Mouse (Mus musculus): Measurements from ENCODE around the gene Pskh1. TPM values are rescaled to one million over a fixed set of nuclear protein-coding genes. Genes with fewer than 3 reads are reported as not detected.
A peak's percentile ranks its signal among the peaks of the same experiment; 100 is the strongest.

Pskh1 gene
- total RNA-seq, 4 experiments from 2014 or later = 8.5 to 11.2 (median 9.1) TPM

DNA sequence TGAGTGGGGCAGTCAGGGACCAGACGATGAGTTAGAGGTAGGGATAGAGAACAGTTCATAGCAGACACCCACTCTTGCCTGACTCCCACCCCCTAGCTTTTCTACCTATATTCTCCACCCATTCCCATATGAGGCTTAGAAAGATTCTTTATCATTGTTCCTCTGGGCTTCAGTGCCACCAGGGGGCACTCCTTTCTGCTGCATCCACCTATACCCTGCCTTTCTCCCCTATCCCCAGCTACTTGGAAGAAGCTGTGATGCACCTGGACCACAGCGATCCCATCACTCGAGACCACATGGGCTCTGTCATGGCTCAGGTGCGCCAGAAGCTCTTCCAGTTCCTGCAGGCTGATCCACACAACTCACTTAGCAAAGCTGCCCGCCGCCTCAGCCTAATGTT lies 7.8 kb upstream of the Pskh1 start:
- no peak for DNase-seq (ENCODE audit: low spot score in 2 of 2)

DNA sequence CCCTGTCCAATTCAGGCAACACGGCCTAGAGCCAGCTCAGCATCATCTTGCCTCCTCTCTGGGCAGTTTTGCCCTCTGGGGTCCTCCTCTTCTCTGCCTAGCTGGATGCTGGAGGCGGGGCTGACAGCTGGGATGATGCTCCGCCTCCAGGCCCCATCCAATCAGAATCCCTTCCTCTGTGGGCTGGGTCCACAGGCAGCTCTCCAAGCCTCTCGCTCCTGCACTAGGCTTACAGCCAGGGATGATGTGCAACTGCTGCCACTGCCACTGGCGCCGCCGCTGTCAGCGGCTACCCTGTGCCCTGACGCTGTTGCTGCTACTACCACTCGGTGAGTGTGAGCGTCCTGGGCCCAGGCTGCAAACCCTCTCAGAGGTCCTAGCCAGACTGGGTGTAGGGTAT lies 6.9 kb upstream of the Pskh1 start, which contains the start of gene Nrn1l:
TSS of gene Nrn1l (plus strand) at position 229 of the 400 bp plus-strand sequence.
- DNase-seq (ENCODE audit: low spot score in 2 of 2) = peak; percentile 59 to 88

GRCm38 (mm10) chr8:105897801-105898480 lies 2.3 kb upstream of the Pskh1 start:
- DNase-seq (ENCODE audit: low spot score in 2 of 2) = no peak

GRCm38 (mm10) chr8:105900941-105901616 lies 838 bp downstream of the Pskh1 start:
- no peak for DNase-seq (ENCODE audit: low spot score in 2 of 2)

GRCm38 (mm10) chr8:105919390-105919789 lies 19.1 kb downstream of the Pskh1 start:
- no peak for DNase-seq (ENCODE audit: low spot score in 2 of 2)

GRCm38 (mm10) chr8:105925123-105925522 lies 24.9 kb downstream of the Pskh1 start:
- peak in 1 of 2 experiments; percentile 73 for DNase-seq (ENCODE audit: low spot score in 2 of 2)

DNA sequence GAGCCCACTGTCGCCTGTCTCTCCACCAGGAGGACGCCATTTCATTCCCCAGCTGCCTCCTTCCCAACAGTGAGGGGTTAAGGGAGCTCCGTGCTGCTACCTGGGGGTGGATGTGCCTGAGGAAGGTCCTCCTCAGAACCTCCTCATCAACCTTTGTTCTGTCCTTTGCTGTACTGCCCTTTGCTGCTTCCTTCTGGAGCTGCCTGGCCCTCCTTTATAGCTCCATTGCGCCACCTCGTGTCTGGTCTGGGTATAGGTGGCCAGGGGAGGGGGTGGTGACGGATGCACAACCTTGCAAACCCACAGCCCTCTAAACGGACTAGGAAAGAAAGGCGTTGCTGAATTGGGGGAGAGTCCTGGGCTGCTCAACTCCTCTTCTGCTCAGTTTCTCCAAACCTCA lies 30.4 kb downstream of the Pskh1 start:
- peak in 1 of 2 experiments; percentile 84 for DNase-seq (ENCODE audit: low spot score in 2 of 2)

DNA sequence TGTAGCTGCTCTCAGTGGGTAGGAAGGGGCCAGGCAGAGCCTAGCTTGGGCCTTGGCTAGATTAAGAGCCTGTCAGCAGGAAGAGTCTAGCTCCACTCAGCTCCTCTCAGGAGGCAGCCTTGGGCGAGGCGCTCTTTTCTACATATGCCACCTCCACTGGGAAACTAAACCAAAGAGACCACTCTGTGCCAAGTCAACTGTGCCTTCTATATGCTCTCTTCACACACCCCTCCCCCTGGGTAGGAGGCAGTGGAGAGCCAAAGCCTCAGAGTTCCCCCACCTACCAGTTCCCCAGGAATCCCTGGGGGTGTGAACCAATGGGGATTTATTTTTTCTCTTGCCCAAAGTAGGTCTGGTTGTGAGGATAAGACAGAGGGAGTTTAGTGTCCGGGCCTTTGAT lies 31.0 kb downstream of the Pskh1 start:
- peak in 1 of 2 experiments; percentile 80 for DNase-seq (ENCODE audit: low spot score in 2 of 2)

DNA sequence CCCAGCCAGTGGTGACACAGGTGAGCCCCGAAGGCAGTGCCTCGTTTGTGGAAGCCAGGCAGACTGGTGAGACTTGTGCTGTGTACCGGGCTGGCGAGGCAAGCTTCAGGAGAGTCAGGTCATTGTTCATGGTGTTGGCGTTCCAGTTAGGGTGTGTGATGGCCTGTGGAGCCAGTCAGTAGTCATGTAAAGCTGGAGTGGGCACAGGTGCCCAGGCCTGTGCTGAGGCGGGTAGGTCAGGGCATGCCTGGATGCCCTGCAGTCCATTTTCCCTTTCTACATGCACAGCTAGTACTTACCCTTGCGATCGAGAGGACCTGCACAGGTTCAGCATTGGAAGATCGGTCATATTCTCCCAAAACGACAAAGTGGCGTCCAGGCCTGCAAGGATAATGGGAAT lies 32.3 kb downstream of the Pskh1 start:
- no peak for DNase-seq (ENCODE audit: low spot score in 2 of 2)

DNA sequence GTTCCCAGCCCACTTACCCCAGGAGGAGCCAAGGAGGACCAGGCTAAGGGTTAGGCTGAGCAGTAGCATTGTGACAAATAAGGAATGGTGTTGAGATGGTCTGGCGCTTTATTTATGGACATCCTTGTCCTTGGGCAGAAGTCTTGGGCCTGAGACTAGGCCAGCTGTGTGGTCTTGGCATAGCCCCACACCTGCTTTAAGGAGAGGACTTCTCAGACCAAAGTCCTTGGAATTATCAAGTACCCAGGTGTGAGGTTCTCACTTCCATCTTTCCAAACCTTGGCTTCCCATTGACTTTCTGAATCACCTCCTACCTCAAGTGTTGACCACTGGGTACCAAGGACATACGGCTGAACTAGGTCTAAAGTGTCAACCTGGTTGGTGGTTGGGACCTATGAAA lies 33.5 kb downstream of the Pskh1 start, which contains the start of gene Ctrl:
TSS of gene Ctrl (minus strand) at position 101 of the 400 bp plus-strand sequence.
- no peak for DNase-seq (ENCODE audit: low spot score in 2 of 2)

GRCm38 (mm10) chr8:105935105-105935504 lies 34.9 kb downstream of the Pskh1 start:
- no peak for DNase-seq (ENCODE audit: low spot score in 2 of 2)

- no peak for DNase-seq (ENCODE audit: low spot score in 2 of 2)
Observed at GRCm38 (mm10) chr8:105935863-105936603, 35.8 kb downstream of the Pskh1 start.

GRCm38 (mm10) chr8:105936866-105937475 lies 36.7 kb downstream of the Pskh1 start:
- peak; percentile 71 to 92 for DNase-seq (ENCODE audit: low spot score in 2 of 2)

- peak in 1 of 2 experiments; percentile 60 for DNase-seq (ENCODE audit: low spot score in 2 of 2)
Observed at GRCm38 (mm10) chr8:105937496-105938305, 37.5 kb downstream of the Pskh1 start.

GRCm38 (mm10) chr8:105938306-105938669 lies 38.0 kb downstream of the Pskh1 start, which contains the start of gene Psmb10:
Gene Psmb10, minus strand, starts transcription at chr8:105938444.
- no peak for DNase-seq (ENCODE audit: low spot score in 2 of 2)

- DNase-seq (ENCODE audit: low spot score in 2 of 2) = no peak
Observed at GRCm38 (mm10) chr8:105942026-105942425, 41.8 kb downstream of the Pskh1 start.

- no peak for DNase-seq (ENCODE audit: low spot score in 2 of 2)
Observed at GRCm38 (mm10) chr8:105942542-105942941, 42.3 kb downstream of the Pskh1 start.

DNA sequence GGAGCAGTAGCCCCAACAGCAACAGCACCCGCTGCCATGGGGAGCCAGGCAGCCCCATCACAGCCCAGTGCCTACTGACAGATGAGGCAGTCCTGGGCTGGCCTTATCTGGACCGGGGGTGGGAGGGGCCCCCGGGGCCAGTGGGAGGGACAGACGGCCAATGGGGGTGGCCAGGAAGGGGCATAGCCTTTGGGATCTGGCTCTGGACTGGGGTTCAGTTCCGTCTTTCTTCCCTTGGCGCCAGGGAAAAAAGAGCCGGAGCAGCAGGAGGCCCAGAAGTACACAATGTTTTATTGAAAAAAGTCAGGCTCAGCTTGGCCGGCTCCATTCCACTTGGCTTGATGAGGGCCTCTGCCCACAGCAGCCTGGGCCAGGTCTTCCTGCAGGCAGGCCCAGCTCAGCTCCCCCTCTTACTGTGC lies 43.1 kb downstream of the Pskh1 start, which contains the start of gene Lcat:
TSS of gene Lcat (minus strand) at position 62 of the 419 bp plus-strand sequence.
- no peak for DNase-seq (ENCODE audit: low spot score in 2 of 2)

GRCm38 (mm10) chr8:105949350-105949749 lies 49.1 kb downstream of the Pskh1 start:
- no peak for DNase-seq (ENCODE audit: low spot score in 2 of 2)

GRCm38 (mm10) chr8:105951057-105951659 lies 50.9 kb downstream of the Pskh1 start:
- DNase-seq (ENCODE audit: low spot score in 2 of 2) = no peak
